Mouse (Mus musculus): Measurements from ENCODE around the gene Bbs12.

DNA sequence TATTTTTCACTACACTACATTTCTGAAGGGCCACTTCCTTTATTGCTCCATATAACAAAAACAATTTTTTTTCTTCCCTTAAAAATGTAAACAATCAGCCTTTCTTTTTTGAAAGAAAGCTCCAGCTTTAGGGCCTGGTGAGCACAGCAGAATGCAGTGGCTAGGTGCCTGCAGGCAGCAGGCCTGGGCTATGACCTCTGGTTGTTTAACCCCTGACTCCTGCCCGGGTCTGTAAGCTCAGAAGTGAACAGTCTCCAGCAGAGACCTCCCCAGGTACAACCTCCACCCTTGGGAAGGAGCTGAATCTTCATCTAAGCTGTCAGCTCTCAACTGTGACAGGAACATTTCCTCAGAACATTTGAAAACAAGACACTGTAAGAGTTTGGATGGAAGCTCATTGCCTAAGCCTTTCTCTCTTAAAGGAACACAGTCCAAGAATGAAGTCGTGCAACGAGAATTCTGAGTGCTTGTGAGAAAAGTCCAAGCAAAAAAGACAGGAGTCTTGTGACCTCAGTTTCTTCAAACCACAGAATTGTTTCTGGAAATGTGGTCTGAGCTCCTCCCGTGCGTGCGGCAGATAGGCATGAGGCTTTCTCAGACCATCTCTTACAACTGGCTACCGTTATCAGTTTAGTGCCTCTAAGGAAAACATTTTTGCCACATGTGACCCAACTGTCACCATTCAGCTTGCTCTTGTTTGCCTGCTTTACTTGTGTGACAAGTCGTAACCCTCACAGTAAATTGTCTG lies 8.8 kb upstream of the Bbs12 start:
- no peak for TF ChIP-seq EP300 (IDR thresholded peaks at IDR 0.05)
- no peak for TF ChIP-seq CTCF (IDR thresholded peaks at IDR 0.05)
